Comparison of ENCODE assay signal across 9 mouse cellular contexts in the genomic region with DNA sequence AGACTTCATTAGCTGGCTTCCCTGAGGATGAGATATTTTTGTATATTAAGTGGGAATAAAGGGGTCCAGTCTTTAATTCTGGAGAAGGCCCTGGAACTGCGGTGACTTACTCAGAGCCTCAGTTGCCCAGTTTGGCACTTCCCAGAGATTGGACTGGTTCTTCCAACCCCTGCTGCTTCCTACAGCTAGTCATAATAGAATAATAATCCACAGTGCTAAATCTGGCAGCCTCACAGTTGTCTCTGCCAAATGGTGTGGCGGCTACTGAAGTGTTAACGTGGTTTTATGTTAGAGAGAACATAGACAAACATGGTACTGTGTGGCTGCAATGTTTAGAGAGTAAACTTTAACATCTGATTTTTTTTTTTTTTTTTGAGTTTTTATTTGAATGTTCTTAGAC. TPM values are rescaled to one million over a fixed set of nuclear protein-coding genes. Genes with fewer than 3 reads are reported as not detected.
DNase-seq lines count a peak whose midpoint lies in the region; ATAC-seq and TF ChIP-seq lines count a peak whose summit lies in the region.
"Had no signal": no experiment of that assay in that cellular context is flagged by ENCODE, and none has a peak within 500 bp of the region (broad histone marks: within the 10 kb centered on the region; RNA-seq: fewer than 3 reads in every experiment).

No protein-coding gene starts in this region.

- no peak for TF ChIP-seq CTCF in cortical plate, adult 2 months (IDR thresholded peaks at IDR 0.05; ENCODE audit: extremely low read depth, insufficient read depth, low read length)

- H3K27me3 ChIP-seq in heart, embryonic 14.5 days (ENCODE audit: control insufficient read depth, insufficient read depth, low read length): no peaks in the 10 kb centered on the region
- H3K27me3 ChIP-seq in hindbrain, embryonic 12.5 days: peaks cover 8% of the 10 kb centered on the region; the same call in 1 of the 2 replicates
- H3K27me3 ChIP-seq in midbrain, embryonic 10.5 days (ENCODE audit: low read depth, poor library complexity, severe bottlenecking): peaks cover 7% of the 10 kb centered on the region; the same call in 1 of the 2 replicates

- no peak overlapping the region for H3K27ac ChIP-seq in heart, embryonic 14.5 days (replicated peaks in 1 of 2; ENCODE audit: control insufficient read depth in 1 of 2, insufficient read depth in 1 of 2, low read depth in 2 of 2, low read length in 2 of 2)
- H3K27ac ChIP-seq in cortical plate, adult 2 months (ENCODE audit: insufficient read depth, low read length): no peak overlapping the region
- H3K27ac ChIP-seq in hindbrain, embryonic 12.5 days: peak overlapping the region; percentile 57; the same call in 1 of the 2 replicates
- peak overlapping the region; percentile 94 for H3K27ac ChIP-seq in midbrain, embryonic 10.5 days (replicated peaks)

- H3K36me3 ChIP-seq in heart, embryonic 14.5 days (ENCODE audit: control insufficient read depth, insufficient read depth, low read length): peaks cover 49% of the 10 kb centered on the region
- peaks cover 40% of the 10 kb centered on the region for H3K36me3 ChIP-seq in hindbrain, embryonic 12.5 days
- peaks cover 50% of the 10 kb centered on the region for H3K36me3 ChIP-seq in midbrain, embryonic 10.5 days

- H3K9ac ChIP-seq in heart, embryonic 14.5 days (ENCODE audit: low read length): peak overlapping the region; percentile 87
- H3K9ac ChIP-seq in hindbrain, embryonic 12.5 days: peak overlapping the region; percentile 90

- peaks cover 3 to 15% of the 10 kb centered on the region in 2 experiments for H3K4me1 ChIP-seq in heart, embryonic 14.5 days (ENCODE audit: control insufficient read depth in 2 of 2, insufficient read depth in 2 of 2, low read length in 2 of 2)
- no peaks in the 10 kb centered on the region; the same call in 1 of the 2 replicates for H3K4me1 ChIP-seq in cortical plate, adult 2 months (ENCODE audit: control insufficient read depth, insufficient read depth, low read length)
- peaks cover 17% of the 10 kb centered on the region for H3K4me1 ChIP-seq in hindbrain, embryonic 12.5 days
- peaks cover 26% of the 10 kb centered on the region for H3K4me1 ChIP-seq in midbrain, embryonic 10.5 days

- peak overlapping the region; percentile 88 for H3K4me2 ChIP-seq in heart, embryonic 14.5 days (ENCODE audit: low read length)
- H3K4me2 ChIP-seq in hindbrain, embryonic 12.5 days (replicated peaks): peak overlapping the region; percentile 75

- H3K9me3 ChIP-seq in heart, embryonic 14.5 days (ENCODE audit: control insufficient read depth, low read length): no peaks in the 10 kb centered on the region
- H3K9me3 ChIP-seq in hindbrain, embryonic 12.5 days (replicated peaks): no peaks in the 10 kb centered on the region
- H3K9me3 ChIP-seq in midbrain, embryonic 10.5 days (replicated peaks): no peaks in the 10 kb centered on the region

- peak overlapping the region in 1 of 2 experiments; percentile 83; a peak in 1 of 4 replicates for H3K4me3 ChIP-seq in heart, embryonic 14.5 days (ENCODE audit: control insufficient read depth in 1 of 2, insufficient read depth in 1 of 2, low read depth in 1 of 2, low read length in 2 of 2)
- peak overlapping the region; percentile 76; the same call in 1 of the 2 replicates for H3K4me3 ChIP-seq in cortical plate, adult 2 months (ENCODE audit: insufficient read depth, low read length)
- peak overlapping the region; percentile 78 for H3K4me3 ChIP-seq in hindbrain, embryonic 12.5 days
- H3K4me3 ChIP-seq in midbrain, embryonic 10.5 days: peak overlapping the region; percentile 84

- WGBS in heart, embryonic 14.5 days: 81% methylated on average over 3 of the region's 3 CpGs
- 80% methylated on average over 3 of the region's 3 CpGs for WGBS in hindbrain, embryonic 12.5 days
- 92% methylated on average over 3 of the region's 3 CpGs for WGBS in midbrain, embryonic 10.5 days

- no peak for TF ChIP-seq POLR2A in cortical plate, adult 2 months (IDR thresholded peaks at IDR 0.05; ENCODE audit: extremely low read depth, insufficient read depth, low read length)

- no peak for ATAC-seq in heart, embryonic 14.5 days (ENCODE audit: insufficient number of reproducible peaks, insufficient read depth, low FRiP score, low read depth)
- no peak for ATAC-seq in hindbrain, embryonic 12.5 days (ENCODE audit: low FRiP score)

- no peak for DNase-seq in heart, postnatal 4 days
- DNase-seq in midbrain, embryonic 10.5 days (ENCODE audit: low spot score): no peak
- no peak for DNase-seq in layer of hippocampus, postnatal 14 days (ENCODE audit: low spot score in 2 of 2)
- DNase-seq in gastrocnemius, postnatal 4 days (ENCODE audit: low spot score in 2 of 2): no peak
- DNase-seq in natural killer cell, adult 2 months (ENCODE audit: low spot score in 2 of 2): no peak
- DNase-seq: thymus, postnatal 4 days had no signal

RNA-seq across cellular contexts. Expression of a gene that starts 1.6 kb away (rescaled TPM):
- polyA plus RNA-seq in heart, embryonic 14.5 days (2014; fragmentation: Nextera tagmentation; extraction: Ambion mirVana): 362 and 403 TPM in 2 replicates
- 100 to 1,000 TPM; 284 to 297 TPM for total RNA-seq in heart, postnatal 4 days (2021)
- polyA plus RNA-seq in cortical plate, adult 2 months (2012; rRNA removed): 240 and 243 TPM in 2 replicates
- polyA plus RNA-seq in hindbrain, embryonic 12.5 days (2016; fragmentation: Nextera tagmentation; extraction: Ambion mirVana): 456 and 477 TPM in 2 replicates
- polyA plus RNA-seq in midbrain, embryonic 10.5 days (2016; fragmentation: Nextera tagmentation; extraction: Ambion mirVana): 473 and 501 TPM in 2 replicates
- 100 to 1,000 TPM; 252 to 276 TPM for total RNA-seq in layer of hippocampus, postnatal 14 days (2021)
- total RNA-seq in gastrocnemius, postnatal 4 days (2021): 100 to 1,000 TPM; 355 to 362 TPM

RNA-seq across cellular contexts. Expression of a gene that starts 7.9 kb away (rescaled TPM):
- 1.2 and 1.6 TPM in 2 replicates for polyA plus RNA-seq in heart, embryonic 14.5 days (2014; fragmentation: Nextera tagmentation; extraction: Ambion mirVana)
- 1 to 10 TPM; 1.1 to 1.2 TPM for total RNA-seq in heart, postnatal 4 days (2021)
- 7.2 and 7.3 TPM in 2 replicates for polyA plus RNA-seq in cortical plate, adult 2 months (2012; rRNA removed)
- 6.6 and 8.7 TPM in 2 replicates for polyA plus RNA-seq in hindbrain, embryonic 12.5 days (2016; fragmentation: Nextera tagmentation; extraction: Ambion mirVana)
- polyA plus RNA-seq in midbrain, embryonic 10.5 days (2016; fragmentation: Nextera tagmentation; extraction: Ambion mirVana): 2.7 and 3.7 TPM in 2 replicates
- 1 to 10 TPM; 7.2 to 9.0 TPM for total RNA-seq in layer of hippocampus, postnatal 14 days (2021)
- total RNA-seq in gastrocnemius, postnatal 4 days (2021): under 1 TPM; 0.52 to 0.83 TPM

Comparison
In these comparisons a context has a peak if more than half of its experiments do, and no peak if none do; other contexts are left out.
1. H3K27ac ChIP-seq: peak in hindbrain, embryonic 12.5 days (single experiment) and midbrain, embryonic 10.5 days (single experiment); none in heart, embryonic 14.5 days (0 of 2) and cortical plate, adult 2 months (single experiment).